Mouse (Mus musculus) urinary bladder, adult 18-20 months (tissue): ENCODE measurements around the gene Mapk1ip1.

Experiments used
- DNase-seq, 2 experiments: peaks; one replicate each; pipeline ENCODE4 v3.0.0; 2022; ENCODE audit warnings: low spot score in 2 of 2, mixed read lengths in 2 of 2

The Mapk1ip1 gene

DNA sequence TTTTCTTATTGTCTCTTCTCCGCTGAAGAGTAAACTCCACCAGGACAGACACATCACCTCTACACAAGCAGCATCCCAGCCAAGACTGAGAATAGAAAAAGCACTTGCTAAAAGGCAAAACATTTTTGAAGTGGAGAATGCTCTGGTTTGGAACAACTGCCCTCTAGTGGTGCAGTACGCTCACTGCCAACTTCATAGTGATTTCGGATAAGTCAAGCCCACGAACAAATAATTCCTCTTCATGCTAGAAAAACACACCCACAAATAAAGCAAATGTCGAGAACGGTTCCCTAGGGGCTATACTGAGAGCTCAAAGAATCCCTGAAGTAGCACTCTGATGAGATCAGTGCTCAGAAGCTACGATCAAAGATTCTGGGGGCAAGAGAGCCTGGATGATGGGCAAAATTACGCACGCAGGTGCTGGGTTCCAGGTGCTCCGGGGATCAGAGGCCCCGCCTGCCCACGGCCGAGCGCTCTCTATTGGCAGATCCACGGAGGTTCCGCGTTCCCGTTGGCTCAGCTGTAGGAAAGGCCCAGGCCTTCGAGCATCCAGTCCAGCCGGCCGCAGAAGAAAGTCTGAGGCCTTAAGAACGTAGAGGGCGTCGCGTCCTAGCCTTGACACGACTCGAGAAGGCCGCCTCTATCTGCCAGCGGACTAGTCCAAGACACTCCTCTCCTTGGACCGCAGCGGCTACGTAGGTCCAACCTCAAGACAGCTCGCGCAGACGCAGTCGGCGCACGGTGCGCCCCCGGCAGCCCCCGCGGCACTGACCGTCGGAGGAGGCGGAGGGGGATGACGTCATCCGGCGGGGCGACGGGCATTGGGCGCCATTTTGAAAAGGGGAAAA lies at the start of gene Mapk1ip1, which contains the start of gene Ppp2r2d:
TSS of gene Mapk1ip1 (minus strand) at position 730 of the 848 bp plus-strand sequence.
TSS of gene Ppp2r2d (plus strand) at position 536 of the 848 bp plus-strand sequence.
- peak; percentile 91 to 94 for DNase-seq

DNA sequence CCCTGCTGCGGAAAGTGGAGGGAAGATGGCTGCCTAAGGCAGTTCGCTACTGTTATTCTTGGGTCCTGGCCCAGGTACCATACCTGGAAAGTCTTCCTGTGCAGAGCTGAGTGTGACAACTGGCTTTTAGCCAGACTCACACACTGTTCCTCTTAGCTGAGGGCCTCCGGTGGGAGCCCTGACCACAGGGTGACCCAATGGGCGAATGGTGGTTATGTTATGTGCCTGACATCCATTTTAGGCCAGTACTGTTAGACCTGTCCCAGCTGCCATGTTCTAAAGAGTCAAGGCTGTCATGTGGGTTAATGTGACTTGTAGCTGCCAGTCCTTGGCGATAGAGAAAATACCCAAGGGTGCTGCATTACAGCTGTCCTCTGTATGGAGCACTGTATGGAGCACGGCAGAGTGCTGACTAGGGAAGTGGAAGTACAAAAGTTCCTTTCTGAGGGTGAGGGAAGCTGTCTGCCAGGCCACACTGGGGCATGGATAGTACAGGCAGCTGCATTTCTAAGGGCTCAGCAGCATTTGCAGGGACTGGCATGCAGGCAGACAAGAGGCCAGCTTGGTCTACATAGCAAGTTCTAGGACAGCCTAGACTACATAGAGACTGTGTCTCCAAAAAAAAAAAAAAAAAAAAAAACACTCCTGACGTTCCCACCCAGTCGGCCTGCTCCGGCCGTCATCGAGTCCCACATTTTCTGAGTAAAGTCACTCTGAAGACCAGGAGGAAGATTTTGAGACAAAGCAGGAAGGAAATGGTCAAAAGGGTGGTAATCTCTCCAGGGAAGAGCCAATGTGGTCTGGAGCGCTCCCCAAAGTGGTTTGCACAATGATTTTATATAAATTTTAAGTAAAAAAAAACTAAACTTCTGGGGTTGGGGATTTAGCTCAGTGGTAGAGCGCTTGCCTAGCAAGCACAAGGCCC lies 39.6 kb upstream of the Mapk1ip1 start:
- DNase-seq: no peak

DNA sequence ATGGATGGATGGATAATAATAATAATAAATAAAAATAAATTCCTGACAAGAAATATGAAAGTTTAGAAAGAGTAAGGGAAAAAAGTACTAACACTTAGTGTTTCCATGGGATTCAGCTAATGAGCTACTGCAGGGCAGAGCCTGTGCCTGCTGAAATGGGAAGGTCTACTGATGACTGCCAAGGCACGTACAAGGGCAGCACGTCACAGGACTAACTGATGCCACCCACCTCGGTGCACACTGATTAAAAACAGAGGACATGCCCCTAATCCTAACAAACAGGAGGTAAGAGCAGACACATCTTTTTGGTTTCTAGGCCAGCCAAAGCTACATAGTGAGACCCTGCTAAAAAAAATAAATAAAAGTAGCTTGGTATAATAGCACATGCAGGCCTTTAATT lies 37.7 kb upstream of the Mapk1ip1 start:
- no peak for DNase-seq

DNA sequence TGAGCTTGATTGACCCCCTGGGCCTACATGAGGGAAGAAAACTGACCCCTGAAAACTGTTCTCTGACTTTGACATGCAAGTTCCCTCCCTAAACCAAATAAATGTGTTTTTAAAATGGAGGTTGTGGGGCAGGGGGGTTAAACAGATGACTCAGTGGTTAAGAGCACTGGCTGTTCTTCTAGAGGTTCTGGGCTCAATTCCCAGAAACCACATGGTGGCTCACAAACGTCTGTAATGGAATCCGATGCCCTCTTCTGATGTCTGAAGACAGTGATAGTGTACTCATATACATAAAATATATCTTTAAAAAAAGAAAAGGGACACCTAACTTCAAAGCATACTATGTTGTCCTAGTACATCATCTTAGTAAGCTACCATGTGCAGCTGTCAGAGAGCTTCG lies 29.0 kb upstream of the Mapk1ip1 start:
- DNase-seq: no peak

DNA sequence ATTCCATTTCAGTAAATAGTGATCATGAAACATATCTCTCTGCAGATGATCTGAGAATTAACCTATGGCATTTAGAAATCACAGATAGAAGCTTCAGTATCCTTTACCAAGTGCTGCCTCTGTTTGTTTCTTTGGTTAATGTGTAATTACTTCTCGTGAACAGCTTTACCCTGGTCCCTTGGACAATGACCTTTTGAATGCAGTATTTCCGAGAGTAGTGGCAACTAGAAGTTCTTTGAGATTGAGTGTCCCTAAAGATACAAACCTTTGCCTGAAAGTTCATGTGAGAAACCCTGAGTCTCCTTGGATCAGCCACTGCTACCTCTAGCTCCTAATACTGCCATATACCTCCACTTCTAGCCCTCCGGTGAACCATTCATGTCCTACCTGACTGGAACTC lies 26.9 kb upstream of the Mapk1ip1 start:
- no peak for DNase-seq

DNA sequence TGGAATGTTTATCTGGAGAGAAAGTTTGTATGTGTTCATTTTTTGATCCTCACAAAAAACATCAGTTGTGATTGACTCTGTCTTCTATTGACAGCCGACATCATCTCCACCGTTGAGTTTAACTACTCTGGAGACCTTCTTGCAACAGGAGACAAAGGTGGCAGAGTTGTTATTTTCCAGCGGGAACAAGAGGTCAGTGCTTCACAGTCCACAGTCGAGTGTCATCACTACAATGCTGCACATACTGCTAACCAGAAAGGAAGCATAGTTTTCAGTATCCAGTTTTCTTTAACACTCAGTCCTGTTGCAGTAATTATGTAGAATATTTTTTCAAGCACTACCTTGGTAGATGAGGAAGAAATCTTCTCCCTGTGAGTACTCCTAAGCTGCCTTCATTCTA lies 22.2 kb upstream of the Mapk1ip1 start:
- no peak for DNase-seq

DNA sequence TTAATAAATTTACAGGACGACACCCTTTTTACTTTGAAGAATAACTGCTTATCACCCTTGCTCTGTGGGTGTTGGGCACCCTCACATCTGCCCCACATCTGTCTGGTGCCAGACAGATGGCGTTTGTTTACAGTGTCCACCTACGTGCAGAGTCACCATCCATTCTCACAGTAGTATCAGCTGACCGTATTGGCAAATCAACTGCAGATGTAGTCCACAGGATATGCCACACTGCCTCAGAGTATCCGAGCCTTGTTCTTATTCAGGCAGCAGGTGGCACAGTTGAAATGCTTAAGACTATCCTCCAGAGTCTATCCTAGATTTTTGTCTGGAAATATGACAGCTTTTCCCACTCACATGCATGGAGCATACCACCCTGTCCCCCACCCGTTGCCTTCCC lies 21.2 kb upstream of the Mapk1ip1 start:
- no peak for DNase-seq

DNA sequence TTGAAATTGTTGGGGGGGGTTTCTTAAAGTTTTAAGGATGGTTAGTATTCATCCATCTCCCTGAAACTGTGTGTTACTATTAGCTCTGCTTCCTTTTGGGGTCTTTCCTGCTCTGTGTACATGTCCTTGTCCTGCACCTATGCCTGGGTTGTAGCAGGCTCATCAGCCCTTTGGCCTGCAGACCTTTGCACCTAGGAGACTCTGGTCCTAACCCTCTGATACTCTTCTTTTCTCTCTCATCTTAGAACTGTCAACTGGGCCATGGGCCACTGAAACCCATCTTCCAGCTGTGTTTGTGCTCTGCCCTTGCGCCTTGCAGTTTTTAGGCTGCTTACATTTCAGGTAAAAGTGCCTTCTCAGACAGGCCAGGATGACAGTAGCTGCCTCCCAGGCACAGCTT lies 18.7 kb upstream of the Mapk1ip1 start:
- no peak for DNase-seq

DNA sequence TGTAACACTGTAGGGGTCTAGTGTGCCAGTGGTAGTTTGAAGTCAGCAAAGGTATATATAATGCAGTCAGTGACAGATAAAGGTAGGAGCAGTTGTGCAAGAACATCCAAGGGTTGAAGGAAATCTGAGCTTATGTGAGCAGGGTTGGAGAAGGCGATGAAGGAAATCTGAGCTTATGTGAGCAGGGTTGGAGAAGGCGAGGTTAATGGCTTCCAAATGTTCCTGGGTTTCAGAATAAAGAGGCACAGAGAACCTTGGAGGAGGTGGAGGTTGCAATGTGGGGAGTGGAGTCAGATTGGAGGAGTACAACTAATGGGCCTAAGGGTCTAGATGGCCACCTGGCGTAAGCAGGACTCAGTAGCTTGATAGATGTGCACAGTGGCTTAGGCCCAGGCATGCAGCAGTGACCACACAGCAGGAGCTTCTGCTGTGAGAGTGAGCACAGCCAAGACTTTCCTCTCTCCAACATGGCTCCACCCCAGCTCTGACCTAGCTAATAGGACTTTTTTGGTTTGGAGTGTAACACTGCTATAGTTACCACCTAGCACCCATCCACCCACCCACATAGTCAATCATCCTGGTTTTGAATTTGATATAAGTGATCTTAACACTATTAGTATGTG lies 18.0 kb upstream of the Mapk1ip1 start:
- DNase-seq: no peak

DNA sequence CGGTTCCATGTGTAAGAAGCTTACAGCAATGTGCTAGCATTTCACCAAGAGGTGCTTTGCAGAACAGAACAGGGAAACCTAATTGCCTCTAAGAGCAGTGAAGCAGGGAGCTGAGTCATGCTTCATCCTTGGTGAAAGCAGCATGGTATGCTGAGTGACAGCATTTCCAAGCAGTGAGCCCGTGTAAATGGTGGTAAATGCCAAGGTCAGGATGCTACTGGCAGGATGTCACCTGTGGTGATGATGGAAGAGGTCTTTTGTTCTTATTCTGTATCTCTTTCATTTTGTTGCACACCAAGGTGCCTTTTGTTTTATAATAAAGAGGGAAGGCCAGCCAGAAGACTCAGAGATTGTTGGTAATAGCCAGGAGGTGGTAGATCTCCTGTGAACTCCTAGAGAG lies 10.6 kb upstream of the Mapk1ip1 start:
- no peak for DNase-seq

DNA sequence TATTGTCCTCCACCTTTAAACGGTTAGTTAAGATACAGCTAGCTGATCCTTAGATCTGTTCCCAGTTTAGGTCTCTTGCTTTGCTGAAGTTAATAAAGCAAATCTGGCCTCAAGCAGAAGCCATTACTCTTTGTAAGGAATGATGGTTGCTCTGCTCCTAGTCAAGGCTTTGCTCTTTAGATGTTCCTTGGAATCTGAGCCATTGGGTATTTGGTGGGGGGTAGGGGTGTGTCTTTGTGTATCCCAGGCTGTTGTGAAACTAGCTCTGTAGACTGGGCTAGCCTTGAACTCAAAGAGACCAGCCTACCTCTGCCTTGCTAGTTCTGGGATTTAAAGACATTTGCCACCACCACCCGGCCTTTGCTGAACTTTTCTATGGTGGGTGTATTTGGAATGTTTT lies 8.1 kb upstream of the Mapk1ip1 start:
- DNase-seq: no peak

DNA sequence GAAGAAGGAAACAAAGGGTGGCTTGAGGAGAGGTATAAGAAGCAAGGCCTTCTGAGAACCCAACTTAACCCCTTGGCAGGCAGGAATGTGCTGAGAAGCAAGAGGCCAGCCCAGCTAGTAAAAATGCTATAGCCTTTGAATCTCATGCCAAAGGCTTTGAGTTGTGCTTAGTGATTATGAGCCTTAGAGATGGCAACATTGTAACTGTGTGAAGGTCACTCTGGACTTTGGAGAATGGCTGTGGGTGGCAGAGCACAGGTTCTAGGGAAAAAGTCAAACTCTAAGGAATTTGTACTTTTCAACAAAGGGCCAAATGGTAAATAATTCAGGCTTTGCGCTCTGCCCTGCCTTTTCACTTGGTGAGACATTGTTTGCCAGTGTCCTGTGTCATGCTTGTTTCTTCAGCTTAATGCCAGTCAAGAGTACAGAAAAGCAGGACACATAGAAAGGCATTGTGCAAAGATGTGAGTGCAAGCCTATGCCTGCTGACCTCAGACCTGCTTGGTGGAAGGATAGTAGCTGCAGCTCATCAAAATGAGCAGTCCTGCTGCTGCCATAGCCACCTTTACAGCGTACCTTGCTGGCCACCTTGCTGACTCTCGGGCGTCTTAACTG lies 7.5 kb upstream of the Mapk1ip1 start:
- DNase-seq: no peak

DNA sequence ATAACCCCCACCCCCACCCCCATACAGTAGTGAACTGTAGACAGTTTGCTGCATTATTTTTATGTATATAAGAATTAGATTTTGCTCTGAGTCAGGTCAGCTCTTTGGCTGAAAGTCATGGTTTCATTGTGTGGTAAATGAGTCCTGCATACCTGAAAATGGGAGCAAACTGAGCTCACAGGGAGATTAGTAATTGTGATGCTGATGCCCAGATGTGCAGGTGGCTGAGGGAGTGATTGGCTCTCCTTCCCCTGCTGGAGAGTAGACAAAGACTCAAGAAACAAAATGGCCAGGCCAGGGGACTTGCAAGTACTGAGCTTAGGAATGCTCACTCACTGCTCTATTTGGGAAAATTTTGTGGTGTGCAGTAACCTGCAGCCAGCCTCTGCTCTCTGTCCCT lies 4.0 kb upstream of the Mapk1ip1 start:
- DNase-seq: no peak

DNA sequence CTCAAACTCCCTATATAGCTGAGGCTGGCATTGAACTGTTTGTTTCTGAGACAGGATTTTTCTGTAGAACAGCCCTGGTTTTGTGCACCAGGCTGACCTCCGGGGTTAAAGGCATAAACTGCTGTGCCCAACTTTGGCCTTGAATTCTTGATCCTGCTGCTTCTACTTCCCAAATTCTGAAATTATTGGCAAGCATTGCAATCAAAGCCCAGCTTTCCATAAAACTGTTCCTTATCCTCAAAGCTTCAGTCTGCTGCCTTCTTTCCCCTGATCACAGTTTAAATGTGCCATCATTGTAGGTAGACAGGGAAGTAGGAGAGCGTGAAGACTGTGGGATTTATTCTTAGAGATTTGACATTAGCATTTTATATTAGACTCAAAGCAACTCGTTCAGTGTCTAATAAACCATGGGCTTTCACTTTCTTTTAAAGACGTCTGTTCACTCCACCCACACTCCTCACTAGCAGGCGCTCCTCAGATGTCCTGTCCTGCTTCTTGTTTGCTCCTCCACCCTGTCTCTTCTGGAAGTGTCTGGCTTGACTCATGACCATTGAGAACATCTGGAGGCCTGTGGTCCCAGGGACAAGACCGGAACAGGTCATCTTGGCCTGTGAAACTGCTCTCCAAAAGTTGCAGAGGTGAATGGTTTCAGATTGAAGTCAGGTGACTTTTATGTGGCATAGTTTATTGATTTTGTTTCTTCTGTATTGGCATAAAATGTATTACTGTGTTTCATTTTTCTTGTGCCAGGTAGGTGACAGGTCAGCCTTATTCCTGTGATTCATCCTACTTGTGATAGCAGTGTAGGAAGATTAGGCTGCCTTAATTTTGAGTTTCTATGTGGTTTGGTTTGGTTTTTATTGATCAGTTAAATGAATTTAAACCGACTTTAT lies 2.2 kb upstream of the Mapk1ip1 start:
- no peak for DNase-seq

DNA sequence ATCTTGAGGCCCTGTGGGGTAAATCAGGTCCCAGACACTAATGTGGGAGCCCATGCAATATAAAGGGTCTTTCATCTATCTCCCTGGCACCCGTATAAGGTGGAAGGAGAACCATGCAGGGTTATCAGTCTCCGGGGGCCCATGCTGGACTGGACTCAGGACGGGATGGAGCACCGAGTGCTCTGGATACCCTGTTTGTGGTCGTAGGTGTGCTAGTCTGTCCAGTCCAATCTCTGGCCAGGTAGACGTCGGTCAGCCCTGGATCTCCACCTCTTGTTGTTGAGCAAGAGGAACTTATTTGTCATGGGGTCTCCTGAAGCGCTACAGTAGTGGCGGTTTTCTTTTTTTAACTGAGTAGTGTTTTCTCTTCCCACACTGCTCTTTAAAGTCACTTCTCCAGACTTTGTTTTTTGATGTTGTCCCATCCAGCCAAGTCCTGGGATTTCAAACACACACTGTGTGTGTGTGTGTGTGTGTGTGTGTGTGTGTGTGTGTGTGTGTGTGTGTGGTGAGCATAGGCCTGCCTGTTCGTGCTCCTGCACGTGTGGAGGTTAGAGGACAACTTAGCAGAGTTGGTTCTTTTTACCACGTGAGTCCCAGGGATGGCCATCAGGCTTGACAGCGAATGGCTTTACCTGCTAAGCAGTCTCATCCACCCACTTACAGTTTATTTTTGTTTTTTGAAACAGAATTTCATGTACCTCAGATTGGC lies 1.4 kb upstream of the Mapk1ip1 start:
- no peak for DNase-seq

DNA sequence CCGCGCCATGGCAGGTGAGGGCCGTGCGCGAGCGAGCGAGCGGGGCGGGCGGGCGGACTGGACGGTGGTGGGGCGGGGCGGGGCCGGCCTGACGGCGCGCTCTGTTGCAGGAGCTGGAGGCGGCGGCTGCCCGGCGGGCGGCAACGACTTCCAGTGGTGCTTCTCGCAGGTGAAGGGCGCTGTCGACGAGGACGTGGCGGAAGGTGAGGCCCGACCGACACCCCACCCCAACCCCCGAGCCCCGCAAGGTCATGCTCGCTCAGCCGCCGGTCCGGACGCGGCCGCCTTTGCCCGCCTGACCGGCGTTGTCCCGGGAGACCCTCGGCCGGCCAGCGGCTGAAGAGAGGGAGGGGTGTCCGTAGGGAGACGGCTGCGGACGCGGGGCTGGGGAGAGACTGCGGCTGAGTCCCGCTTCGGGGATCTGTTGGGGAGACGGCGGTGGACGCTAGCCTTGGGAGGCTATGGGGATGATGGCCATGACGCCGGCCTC lies 474 bp upstream of the Mapk1ip1 start:
- DNase-seq: peak in 1 of 2 experiments; percentile 6

DNA sequence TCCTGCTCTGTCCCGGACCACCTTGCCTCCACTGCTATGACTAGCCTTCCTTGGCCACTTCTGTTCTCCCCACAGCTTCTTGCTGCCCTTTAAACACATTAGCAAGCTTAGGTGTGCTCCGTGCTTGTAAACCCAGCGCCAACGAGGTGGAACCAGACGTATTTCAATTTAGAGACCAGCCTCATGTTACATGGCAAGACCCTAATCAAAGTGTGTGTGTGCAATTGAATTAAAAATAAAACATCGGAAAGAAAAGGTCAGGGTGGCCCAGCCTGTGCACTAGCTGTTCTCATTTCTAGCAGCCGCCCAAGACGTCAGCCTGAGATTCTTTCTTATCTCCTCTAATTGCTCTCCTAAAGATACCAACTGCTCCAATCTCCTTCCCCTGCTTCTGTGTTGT lies 962 bp downstream of the Mapk1ip1 start:
- no peak for DNase-seq

DNA sequence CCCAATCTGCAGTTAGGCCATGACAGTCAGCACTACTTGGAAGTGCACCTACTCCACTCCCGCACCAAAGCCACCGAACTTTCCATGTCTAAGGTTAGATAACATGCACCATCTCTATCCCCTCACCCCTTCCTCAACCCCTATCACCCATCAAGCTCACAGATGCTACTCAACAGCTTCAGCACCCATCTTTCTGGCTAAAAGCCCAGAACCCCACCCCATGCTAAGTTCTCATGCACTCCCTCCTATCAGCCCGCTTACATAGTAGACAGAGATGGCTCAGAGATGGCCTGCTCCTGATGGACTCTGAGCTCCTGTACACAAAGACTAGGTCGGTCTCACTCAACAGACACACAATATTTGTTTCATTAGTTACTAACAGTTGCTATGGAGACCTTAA lies 2.7 kb downstream of the Mapk1ip1 start:
- no peak for DNase-seq

DNA sequence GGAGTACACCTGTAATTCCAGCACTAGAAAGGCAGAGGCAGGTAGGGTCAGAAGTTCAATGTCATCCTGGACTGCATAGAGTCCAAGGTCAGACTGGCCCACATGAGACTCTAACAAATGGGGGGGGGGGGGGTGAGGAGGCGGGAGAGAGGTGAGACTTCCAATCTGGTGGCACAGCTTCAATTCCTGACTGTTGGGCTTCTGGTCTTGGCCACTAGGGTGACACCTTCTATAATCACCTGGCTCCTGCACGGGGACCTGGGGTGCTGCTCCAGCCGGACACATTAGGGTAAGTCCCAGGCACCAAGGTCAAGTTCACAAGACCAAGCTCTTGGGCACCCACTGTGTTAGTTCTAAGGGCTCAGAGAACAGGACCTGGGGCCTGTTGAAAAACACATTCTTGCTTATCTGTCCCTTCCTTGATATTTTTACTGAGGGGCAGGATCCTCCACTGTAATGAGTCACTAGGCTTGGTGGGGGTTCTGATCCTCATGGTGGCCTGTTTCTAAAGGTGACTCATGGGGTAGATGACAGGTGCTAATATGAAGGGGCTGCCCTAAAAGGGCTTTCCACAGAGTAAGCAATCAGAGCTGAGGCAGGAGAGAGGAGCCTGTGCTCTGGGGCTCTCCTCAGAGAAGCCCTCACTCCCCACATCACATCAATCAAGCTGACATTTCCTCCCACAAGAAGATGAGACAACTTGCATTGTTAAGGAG lies 4.5 kb downstream of the Mapk1ip1 start:
- no peak for DNase-seq
